15 mouse cellular contexts compared by ENCODE assay signal in genomic region chr12:64198385-64198784, GRCm38 (mm10).
"Had no signal": no experiment of that assay in that cellular context is flagged by ENCODE, and none has a peak within 500 bp of the region (broad histone marks: within the 10 kb centered on the region; RNA-seq: fewer than 3 reads in every experiment).

No protein-coding gene starts in this region.

- H3K9ac ChIP-seq: lung, embryonic 15.5 days; midbrain, embryonic 13.5 days; midbrain, embryonic 15.5 days; neural tube, embryonic 12.5 days had no signal

- H3K4me3 ChIP-seq: lung, embryonic 15.5 days; megakaryocyte, embryonic 14.5 days; midbrain, embryonic 13.5 days; midbrain, embryonic 15.5 days; neural tube, embryonic 12.5 days had no signal

- H3K4me2 ChIP-seq: lung, embryonic 15.5 days; midbrain, embryonic 11.5 days; midbrain, embryonic 13.5 days; midbrain, embryonic 15.5 days; neural tube, embryonic 12.5 days had no signal

- H3K4me1 ChIP-seq: lung, embryonic 15.5 days; megakaryocyte, embryonic 14.5 days; midbrain, embryonic 13.5 days; midbrain, embryonic 15.5 days; neural tube, embryonic 12.5 days had no signal

- H3K9me3 ChIP-seq: lung, embryonic 15.5 days; megakaryocyte, embryonic 14.5 days; midbrain, embryonic 13.5 days; midbrain, embryonic 15.5 days; neural tube, embryonic 12.5 days had no signal

- H3K27ac ChIP-seq: lung, embryonic 15.5 days; macrophage; midbrain, embryonic 13.5 days; midbrain, embryonic 15.5 days; neural tube, embryonic 12.5 days had no signal

- H3K36me3 ChIP-seq: lung, embryonic 15.5 days; midbrain, embryonic 13.5 days; midbrain, embryonic 15.5 days; neural tube, embryonic 12.5 days had no signal

- DNase-seq: lung, adult 2 months; lung, postnatal 14 days; lung, postnatal 36 days; right cerebral cortex, postnatal 14 days; thymus, adult 2 months; thymus, postnatal 25 days; thymus, postnatal 4 days had no signal

- ATAC-seq: lung, postnatal 0 days; midbrain, embryonic 13.5 days; midbrain, embryonic 15.5 days had no signal

- H3K27me3 ChIP-seq: lung, embryonic 15.5 days; megakaryocyte, embryonic 14.5 days; midbrain, embryonic 13.5 days; midbrain, embryonic 15.5 days; neural tube, embryonic 12.5 days had no signal
